ENCODE assay signal across 8 mouse cellular contexts in the genomic region with DNA sequence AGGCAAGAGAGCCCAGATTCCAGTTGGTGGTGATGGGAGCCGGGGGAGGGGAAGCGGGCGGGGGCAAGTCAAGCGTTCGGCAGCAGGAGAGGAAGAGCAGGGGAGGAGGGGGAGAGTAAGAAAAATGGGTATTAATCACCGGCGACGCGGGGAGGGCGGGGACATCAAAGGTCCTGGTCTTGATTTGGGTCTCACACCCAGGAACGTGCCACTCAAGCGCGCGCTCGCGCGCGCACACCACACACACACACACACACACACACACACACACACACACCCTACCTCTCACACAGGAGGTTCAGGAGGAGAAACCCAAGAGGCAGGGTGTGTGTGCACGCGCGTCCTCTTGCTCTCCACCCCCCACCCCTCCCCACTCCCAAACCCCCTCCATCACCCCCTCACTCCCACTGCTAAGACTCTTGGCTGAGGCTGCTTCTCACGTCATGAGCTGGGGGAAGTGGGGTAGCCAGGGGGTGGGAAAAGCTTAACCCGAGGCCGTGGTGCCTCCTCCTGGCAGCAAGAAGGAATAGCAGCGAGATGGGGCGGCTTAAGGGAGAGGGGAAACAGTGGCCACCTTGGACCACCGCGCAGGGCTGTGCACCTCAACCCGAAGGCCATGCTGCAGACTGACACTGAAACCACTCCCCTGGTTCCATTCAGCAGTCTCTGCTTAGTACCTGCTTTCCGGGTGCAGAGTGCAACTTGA. TPM values are rescaled to one million over a fixed set of nuclear protein-coding genes. Genes with fewer than 3 reads are reported as not detected.
DNase-seq lines count a peak whose midpoint lies in the region; ATAC-seq and TF ChIP-seq lines count a peak whose summit lies in the region.

Gene Grin2b (minus strand): TSS at position 321 of the 706 bp plus-strand sequence.

- no peaks in the 10 kb centered on the region for H3K36me3 ChIP-seq in ES-E14 (ENCODE audit: control insufficient read depth, insufficient read depth, low read length, poor library complexity, severe bottlenecking)
- H3K36me3 ChIP-seq in forebrain, embryonic 11.5 days (ENCODE audit: control insufficient read depth, insufficient read depth, low read length): no peaks in the 10 kb centered on the region
- no peaks in the 10 kb centered on the region for H3K36me3 ChIP-seq in intestine, postnatal 0 days (ENCODE audit: control insufficient read depth, insufficient read depth)
- no peaks in the 10 kb centered on the region for H3K36me3 ChIP-seq in liver, embryonic 15.5 days (replicated peaks)

- H3K4me2 ChIP-seq in forebrain, embryonic 11.5 days (ENCODE audit: low read depth, low read length, severe bottlenecking): peak within 1 kb of the TSS; percentile 91
- peak within 1 kb of the TSS; percentile 59 for H3K4me2 ChIP-seq in intestine, postnatal 0 days (replicated peaks; ENCODE audit: low read depth)
- H3K4me2 ChIP-seq in liver, embryonic 15.5 days: 0 out of 2 replicates have a peak within 1 kb of the TSS, but pooled peaks have one; percentile 7

- peak; percentile 84 for ATAC-seq in forebrain, embryonic 11.5 days (replicated peaks; ENCODE audit: low FRiP score)
- ATAC-seq in intestine, postnatal 0 days: peak; percentile 54
- ATAC-seq in liver, embryonic 15.5 days (ENCODE audit: insufficient read depth): no peak

- TF ChIP-seq CTCF in cerebellum, adult 2 months (IDR thresholded peaks at IDR 0.05; ENCODE audit: borderline replicate concordance, insufficient read depth, low read depth, low read length): peak; percentile 51; the same call in 1 of the 2 replicates
- peak; percentile 54 for TF ChIP-seq CTCF in intestine, postnatal 0 days (IDR thresholded peaks at IDR 0.05; ENCODE audit: low read depth)

- H3K27me3 ChIP-seq in cerebellum, adult 2 months (ENCODE audit: control insufficient read depth, insufficient read depth, low read length): no peaks in the 10 kb centered on the region
- H3K27me3 ChIP-seq in forebrain, embryonic 11.5 days (ENCODE audit: control insufficient read depth, insufficient read depth, low read length): peaks cover 16% of the 10 kb centered on the region
- H3K27me3 ChIP-seq in intestine, postnatal 0 days (replicated peaks; ENCODE audit: control insufficient read depth, insufficient read depth, low read length): peaks cover 29% of the 10 kb centered on the region
- H3K27me3 ChIP-seq in liver, embryonic 15.5 days: peaks cover 35% of the 10 kb centered on the region

- H3K9ac ChIP-seq in ES-E14 (ENCODE audit: insufficient read depth, low read depth, low read length, poor library complexity, severe bottlenecking): peak within 1 kb of the TSS; percentile 39; the same call in 1 of the 2 replicates
- H3K9ac ChIP-seq in forebrain, embryonic 11.5 days (ENCODE audit: low read length): peak within 1 kb of the TSS; percentile 44
- H3K9ac ChIP-seq in intestine, postnatal 0 days (ENCODE audit: low read depth, low read length): no peak within 1 kb of the TSS
- no peak within 1 kb of the TSS for H3K9ac ChIP-seq in liver, embryonic 15.5 days

- H3K4me1 ChIP-seq in cerebellum, adult 2 months (ENCODE audit: control insufficient read depth, insufficient read depth, low read length): no peaks in the 10 kb centered on the region
- no peaks in the 10 kb centered on the region; a peak in 1 of 4 replicates for H3K4me1 ChIP-seq in ES-E14 (ENCODE audit: control insufficient read depth in 2 of 2, insufficient read depth in 2 of 2, low read length in 2 of 2, poor library complexity in 1 of 2)
- no peaks in the 10 kb centered on the region; the same call in 1 of the 2 replicates for H3K4me1 ChIP-seq in forebrain, embryonic 11.5 days (replicated peaks; ENCODE audit: control insufficient read depth, insufficient read depth, low read length)
- H3K4me1 ChIP-seq in intestine, postnatal 0 days (replicated peaks; ENCODE audit: control insufficient read depth, insufficient read depth, low read length): no peaks in the 10 kb centered on the region
- H3K4me1 ChIP-seq in liver, embryonic 15.5 days (replicated peaks): no peaks in the 10 kb centered on the region

- peak within 1 kb of the TSS; percentile 57 for H3K4me3 ChIP-seq in cerebellum, adult 2 months (replicated peaks; ENCODE audit: insufficient read depth, low read depth, low read length)
- peak within 1 kb of the TSS; percentile 80 to 83 for H3K4me3 ChIP-seq in ES-E14 (ENCODE audit: insufficient read depth in 1 of 2, low read depth in 1 of 2, low read length in 2 of 2, poor library complexity in 1 of 2, severe bottlenecking in 1 of 2)
- peak within 1 kb of the TSS; percentile 42 for H3K4me3 ChIP-seq in forebrain, embryonic 11.5 days (ENCODE audit: low read depth, low read length)
- H3K4me3 ChIP-seq in intestine, postnatal 0 days (ENCODE audit: low read depth, low read length): peak within 1 kb of the TSS; percentile 32
- H3K4me3 ChIP-seq in liver, embryonic 15.5 days (replicated peaks): no peak within 1 kb of the TSS

- WGBS in cerebellum, adult 2 months: 2% methylated on average over 25 of the region's 30 CpGs
- under 1% methylated on average over 14 of the region's 30 CpGs for WGBS in forebrain, embryonic 11.5 days
- 2% methylated on average over 29 of the region's 30 CpGs for WGBS in intestine, postnatal 0 days
- WGBS in liver, embryonic 15.5 days (ENCODE audit: insufficient replicate concordance): 2% methylated on average over 22 of the region's 30 CpGs

- in situ Hi-C loops in ES-E14 (cut with MboI; ENCODE audit: low sequenced_read_pairs in 2 of 2, unreplicated experiment in 2 of 2): no loop called here

- no peak within 1 kb of the TSS for H3K27ac ChIP-seq in cerebellum, adult 2 months (ENCODE audit: insufficient read depth, low read length)
- H3K27ac ChIP-seq in ES-E14 (ENCODE audit: insufficient read depth, low read depth, low read length, poor library complexity, severe bottlenecking): no peak within 1 kb of the TSS
- no peak within 1 kb of the TSS for H3K27ac ChIP-seq in forebrain, embryonic 11.5 days (ENCODE audit: low read depth, low read length)
- H3K27ac ChIP-seq in intestine, postnatal 0 days (ENCODE audit: low read depth, low read length): no peak within 1 kb of the TSS
- H3K27ac ChIP-seq in liver, embryonic 15.5 days (replicated peaks): no peak within 1 kb of the TSS

- no peak for TF ChIP-seq POLR2A in cerebellum, adult 2 months (IDR thresholded peaks at IDR 0.05; ENCODE audit: borderline replicate concordance, insufficient read depth, low read length)

- H3K9me3 ChIP-seq in ES-E14 (ENCODE audit: control insufficient read depth, insufficient read depth, low read depth, low read length): no peaks in the 10 kb centered on the region
- H3K9me3 ChIP-seq in forebrain, embryonic 11.5 days (ENCODE audit: control insufficient read depth, low read length): no peaks in the 10 kb centered on the region
- H3K9me3 ChIP-seq in intestine, postnatal 0 days (ENCODE audit: control insufficient read depth): no peaks in the 10 kb centered on the region
- no peaks in the 10 kb centered on the region for H3K9me3 ChIP-seq in liver, embryonic 15.5 days (replicated peaks)

- DNase-seq in cerebellum, adult 2 months: peak; percentile 26 to 39
- no peak for DNase-seq in cerebellum, adult 11 months
- peak; percentile 62 for DNase-seq in ES-E14 (ENCODE audit: low read depth, low spot score)
- peak; percentile 83 for DNase-seq in forebrain, embryonic 11.5 days (ENCODE audit: low spot score)
- peak; percentile 86 to 89 for DNase-seq in right cerebral cortex, postnatal 10 days (ENCODE audit: low spot score in 2 of 2)
- DNase-seq in thymus, adult 18-20 months: no peak

TF ChIP-seq in ES-E14, 5 proteins besides CTCF, POLR2A, EP300 and RAD21:
- TF ChIP-seq MAFK (IDR thresholded peaks at IDR 0.05; ENCODE audit: insufficient read depth, low read depth, low read length) (no peak), ZC3H11A (IDR thresholded peaks at IDR 0.05; ENCODE audit: borderline replicate concordance, low read depth, low read length) (peak; percentile 38; the same call in 1 of the 2 replicates)

RNA-seq across cellular contexts. Expression of gene Grin2b, which starts in this region (rescaled TPM):
- 3.3 and 4.0 TPM in 2 replicates for polyA plus RNA-seq in cerebellum, adult 2 months (2012; rRNA removed)
- total RNA-seq in ES-E14 (2012; rRNA removed): 0.32 and 1.2 TPM in 2 replicates
- polyA plus RNA-seq in forebrain, embryonic 11.5 days (2014; fragmentation: Nextera tagmentation; extraction: Ambion mirVana): 3.1 and 3.5 TPM in 2 replicates
- polyA plus RNA-seq in intestine, postnatal 0 days (2015; fragmentation: Nextera tagmentation; extraction: Ambion mirVana): not detected in 2 replicates
- not detected in 2 replicates for polyA plus RNA-seq in liver, embryonic 15.5 days (2015; fragmentation: Nextera tagmentation; extraction: Ambion mirVana)

Comparison
In these comparisons a context has a peak if more than half of its experiments do, and no peak if none do; other contexts are left out.
1. DNase-seq: peak in cerebellum, adult 2 months (2 of 2), ES-E14 (single experiment), forebrain, embryonic 11.5 days (single experiment) and right cerebral cortex, postnatal 10 days (2 of 2); none in cerebellum, adult 11 months (single experiment) and thymus, adult 18-20 months (0 of 2).
2. Peak in ATAC-seq, H3K4me3 ChIP-seq and H3K4me2 ChIP-seq in intestine, postnatal 0 days; RNA of the gene not detected or under 1 TPM.
3. H3K9ac ChIP-seq: peak in ES-E14 (single experiment) and forebrain, embryonic 11.5 days (single experiment); none in intestine, postnatal 0 days (single experiment) and liver, embryonic 15.5 days (single experiment).
4. H3K4me2 ChIP-seq: peak in every context shown above with its lines; median percentile 91 in forebrain, embryonic 11.5 days; 59 in intestine, postnatal 0 days; 7 in liver, embryonic 15.5 days.